Mouse (Mus musculus) liver, adult 2 months (tissue): ENCODE results near the gene Fcf1.

Source experiments
- CTCF ChIP-seq: fragments of 200-500 bp; IDR thresholded peaks from 2 replicates; pipeline ENCODE4 v1.5.1; 2011; ENCODE audit warnings: low read depth, low read length, control low read depth
- POLR2A ChIP-seq: fragments of 200-500 bp; IDR thresholded peaks from 2 replicates; pipeline ENCODE4 v1.6.1; 2011; ENCODE audit warnings: low read length, control low read depth; ENCODE audit not compliant: insufficient read depth; ENCODE audit errors: extremely low read depth

DNA sequence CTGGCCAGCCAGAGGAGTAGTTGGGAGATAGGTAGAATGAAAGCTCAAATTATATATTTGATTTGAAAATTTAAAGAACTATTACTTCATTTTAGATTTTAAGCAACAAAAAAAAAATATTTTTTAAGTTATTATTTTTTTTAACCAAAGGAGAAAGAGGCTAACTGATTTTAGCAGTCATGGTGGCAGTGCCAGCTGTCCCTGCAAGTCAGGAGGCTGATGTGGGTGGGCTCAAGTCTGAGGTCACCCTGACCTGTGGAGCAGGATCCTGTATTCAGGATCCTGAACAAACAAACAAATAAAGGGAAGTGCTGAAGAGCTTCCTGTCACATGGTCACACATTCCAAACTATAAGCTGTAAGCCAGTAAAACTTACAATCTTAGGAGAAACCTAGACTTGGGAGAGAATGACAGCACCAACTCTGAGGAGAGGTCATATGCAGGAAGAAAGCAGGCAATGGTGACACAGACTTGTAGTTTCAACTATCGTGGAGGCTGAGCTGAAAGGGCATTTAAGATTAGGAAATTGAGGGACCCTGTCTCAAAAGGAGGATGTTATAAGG lies 11.8 kb upstream of the Fcf1 start:
- TF ChIP-seq CTCF (no peak), POLR2A (no peak)
